Mouse (Mus musculus): ENCODE measurements at regions not wholly inside any gene's neighbourhood (a gene's known extent, or its start where the extent isn't known, plus 50 kb on each side); places are given as distances from the start of the nearest gene placed in this dataset.

DNA sequence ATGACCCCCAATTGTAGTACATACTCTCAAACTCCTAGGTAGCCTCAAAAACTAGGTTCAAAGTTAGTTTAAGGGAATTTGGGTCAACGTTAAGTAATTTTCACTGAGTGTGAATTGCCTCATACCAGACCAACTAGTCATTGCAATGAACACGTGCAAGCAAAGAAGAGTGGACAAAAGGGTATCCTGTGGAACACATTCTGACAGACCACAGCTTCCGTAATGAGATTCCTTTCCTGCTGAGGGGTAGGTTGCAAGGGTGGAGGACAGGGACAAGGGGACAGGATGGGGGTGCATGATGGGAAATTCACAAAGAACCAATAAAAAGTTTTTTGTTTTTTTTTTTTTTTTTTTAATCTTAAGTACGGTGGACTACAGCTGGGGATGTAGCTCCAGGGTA is 70.1 kb upstream of the Cdh6 start:
- Histone ChIP-seq H3K9me3 (ENCODE audit: low read length) (no peaks in the 10 kb centered on the region), H3K4me3 (replicated peaks; ENCODE audit: low read length) (no peak overlapping the region), H3K4me1 (replicated peaks; ENCODE audit: low read depth, low read length) (no peaks in the 10 kb centered on the region), H3K27me3 (ENCODE audit: insufficient read depth, low read length) (no peaks in the 10 kb centered on the region), H3K36me3 (ENCODE audit: insufficient read depth, low read length) (no peaks in the 10 kb centered on the region)
- TF ChIP-seq CTCF (conservative IDR thresholded peaks at IDR 0.05; ENCODE audit: low read length) (no peak), NANOG (IDR thresholded peaks at IDR 0.05; ENCODE audit: borderline replicate concordance, low read length) (no peak), POU5F1 (IDR thresholded peaks at IDR 0.05; ENCODE audit: borderline replicate concordance, low read length) (no peak)

DNA sequence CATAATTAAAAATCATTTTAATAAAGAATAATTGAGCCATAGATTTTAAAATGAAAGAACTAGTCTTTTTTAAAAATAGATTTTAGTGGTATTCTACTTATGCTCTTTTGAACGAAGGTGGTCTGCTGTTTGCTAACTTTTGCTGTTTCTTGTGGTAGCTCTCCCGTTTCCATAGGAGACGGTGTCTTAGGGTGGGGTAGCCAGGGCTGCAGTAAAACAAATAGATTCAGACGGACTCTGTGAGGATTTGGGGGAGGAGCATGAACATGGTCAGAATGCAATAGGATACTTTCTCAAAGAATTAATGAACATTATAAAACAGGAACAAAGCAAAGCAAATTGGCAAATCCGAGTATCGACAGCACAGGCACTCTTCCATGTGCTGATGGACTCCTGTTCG is 67.5 kb upstream of the Cdh6 start:
- H3K4me3 ChIP-seq (replicated peaks; ENCODE audit: low read length): no peak overlapping the region
- TF ChIP-seq CTCF (conservative IDR thresholded peaks at IDR 0.05; ENCODE audit: low read length) (no peak), NANOG (IDR thresholded peaks at IDR 0.05; ENCODE audit: borderline replicate concordance, low read length) (no peak), POU5F1 (IDR thresholded peaks at IDR 0.05; ENCODE audit: borderline replicate concordance, low read length) (no peak)
- H3K4me1 ChIP-seq (replicated peaks; ENCODE audit: low read depth, low read length): no peaks in the 10 kb centered on the region
- no peaks in the 10 kb centered on the region for H3K9me3 ChIP-seq (ENCODE audit: low read length)
- H3K36me3 ChIP-seq (ENCODE audit: insufficient read depth, low read length): no peaks in the 10 kb centered on the region
- no peaks in the 10 kb centered on the region for H3K27me3 ChIP-seq (ENCODE audit: insufficient read depth, low read length)

DNA sequence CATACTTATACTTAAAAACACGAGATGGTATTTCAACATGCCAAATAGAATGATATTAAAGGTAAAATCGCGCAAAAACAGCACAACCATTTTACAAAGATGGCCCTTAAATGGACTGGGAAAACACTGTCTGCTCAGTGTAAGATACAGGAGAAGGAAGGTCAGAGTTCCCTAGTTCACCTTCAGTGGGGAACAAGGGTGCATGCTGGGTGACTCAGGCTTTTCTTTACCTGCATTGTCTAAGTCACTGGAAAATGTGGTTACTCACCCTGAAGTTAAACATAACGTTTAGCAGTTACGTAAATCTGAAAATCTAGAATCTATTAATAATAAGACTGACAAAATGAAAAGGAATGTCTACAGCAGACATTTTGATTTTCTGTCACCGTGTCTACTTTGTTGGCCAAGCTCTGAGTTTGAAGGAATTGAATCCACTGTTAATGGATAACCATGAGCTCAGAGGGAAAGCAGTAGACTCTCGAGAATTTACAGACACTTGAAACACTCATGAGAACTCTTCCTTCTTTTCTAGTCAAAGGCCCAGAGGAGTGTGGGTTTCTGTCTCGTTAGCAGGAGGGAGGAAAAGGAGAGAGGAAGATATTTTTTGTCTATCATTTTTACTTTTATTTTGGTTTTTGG is 63.5 kb upstream of the Cdh6 start:
- Histone ChIP-seq H3K9me3 (ENCODE audit: low read length) (no peaks in the 10 kb centered on the region), H3K36me3 (ENCODE audit: insufficient read depth, low read length) (no peaks in the 10 kb centered on the region), H3K4me3 (replicated peaks; ENCODE audit: low read length) (no peak overlapping the region), H3K4me1 (replicated peaks; ENCODE audit: low read depth, low read length) (no peaks in the 10 kb centered on the region), H3K27me3 (ENCODE audit: insufficient read depth, low read length) (no peaks in the 10 kb centered on the region)
- no peak for TF ChIP-seq POU5F1 (IDR thresholded peaks at IDR 0.05; ENCODE audit: borderline replicate concordance, low read length)
- TF ChIP-seq CTCF (conservative IDR thresholded peaks at IDR 0.05; ENCODE audit: low read length): no peak
- no peak for TF ChIP-seq NANOG (IDR thresholded peaks at IDR 0.05; ENCODE audit: borderline replicate concordance, low read length)

DNA sequence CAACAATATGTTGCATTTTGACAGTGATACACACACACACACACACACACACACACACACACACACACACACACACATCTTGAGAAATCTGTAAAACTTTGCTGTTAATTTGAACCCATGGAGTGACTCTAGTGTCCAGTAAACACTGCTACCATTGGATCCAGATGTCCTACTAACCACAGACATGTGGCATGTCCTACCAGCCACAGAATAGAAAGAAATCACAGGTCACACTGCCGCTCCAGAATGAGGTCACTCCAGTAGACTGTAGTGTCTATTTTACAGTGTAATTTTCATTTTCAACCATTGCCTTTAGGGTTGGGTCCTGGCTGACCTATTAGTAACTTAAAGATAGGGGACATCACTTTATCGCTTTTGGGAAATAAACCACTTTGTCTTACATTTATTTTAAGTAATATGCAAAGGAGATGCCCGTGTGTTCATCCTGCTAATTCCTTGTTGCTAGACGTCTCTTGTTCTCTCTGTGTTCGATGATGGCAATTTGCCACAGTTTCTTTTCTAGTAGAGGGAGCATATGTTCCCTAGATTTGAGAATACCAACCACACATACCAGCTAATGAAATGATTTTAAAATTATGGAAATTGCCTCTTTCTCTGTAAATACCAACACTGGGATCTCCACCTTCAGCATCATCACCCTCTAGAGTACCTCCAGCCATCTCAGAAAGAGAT is 59.2 kb upstream of the Cdh6 start:
- no peaks in the 10 kb centered on the region for H3K27me3 ChIP-seq (ENCODE audit: insufficient read depth, low read length)
- no peak overlapping the region for H3K4me3 ChIP-seq (replicated peaks; ENCODE audit: low read length)
- H3K36me3 ChIP-seq (ENCODE audit: insufficient read depth, low read length): no peaks in the 10 kb centered on the region
- TF ChIP-seq POU5F1 (IDR thresholded peaks at IDR 0.05; ENCODE audit: borderline replicate concordance, low read length): no peak
- H3K4me1 ChIP-seq (replicated peaks; ENCODE audit: low read depth, low read length): no peaks in the 10 kb centered on the region
- H3K9me3 ChIP-seq (ENCODE audit: low read length): no peaks in the 10 kb centered on the region

DNA sequence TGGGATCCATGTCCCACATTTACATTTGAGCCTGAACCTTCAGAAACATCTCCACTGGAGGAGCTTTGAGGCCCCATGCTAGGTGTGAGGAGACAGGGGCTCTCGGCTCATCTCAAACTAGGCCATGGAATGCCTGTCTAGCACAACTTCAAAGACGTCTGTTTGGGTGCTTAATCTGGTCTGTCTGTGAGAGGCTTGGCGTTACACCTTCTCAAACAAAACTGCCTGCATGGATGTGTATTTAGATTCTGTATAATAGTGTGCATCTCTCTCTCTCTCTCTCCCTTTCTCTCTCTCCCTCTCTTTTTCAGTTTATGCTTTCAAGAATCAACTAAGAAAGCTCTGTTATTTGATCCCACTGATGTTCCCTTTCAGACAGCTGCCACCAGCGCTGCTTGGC is 58.1 kb upstream of the Cdh6 start:
- Histone ChIP-seq H3K27me3 (ENCODE audit: insufficient read depth, low read length) (no peaks in the 10 kb centered on the region), H3K4me3 (replicated peaks; ENCODE audit: low read length) (no peak overlapping the region), H3K9me3 (ENCODE audit: low read length) (no peaks in the 10 kb centered on the region), H3K4me1 (replicated peaks; ENCODE audit: low read depth, low read length) (no peaks in the 10 kb centered on the region), H3K36me3 (ENCODE audit: insufficient read depth, low read length) (no peaks in the 10 kb centered on the region)
- TF ChIP-seq POU5F1 (IDR thresholded peaks at IDR 0.05; ENCODE audit: borderline replicate concordance, low read length): no peak
- TF ChIP-seq CTCF (conservative IDR thresholded peaks at IDR 0.05; ENCODE audit: low read length): no peak
- no peak for TF ChIP-seq NANOG (IDR thresholded peaks at IDR 0.05; ENCODE audit: borderline replicate concordance, low read length)

DNA sequence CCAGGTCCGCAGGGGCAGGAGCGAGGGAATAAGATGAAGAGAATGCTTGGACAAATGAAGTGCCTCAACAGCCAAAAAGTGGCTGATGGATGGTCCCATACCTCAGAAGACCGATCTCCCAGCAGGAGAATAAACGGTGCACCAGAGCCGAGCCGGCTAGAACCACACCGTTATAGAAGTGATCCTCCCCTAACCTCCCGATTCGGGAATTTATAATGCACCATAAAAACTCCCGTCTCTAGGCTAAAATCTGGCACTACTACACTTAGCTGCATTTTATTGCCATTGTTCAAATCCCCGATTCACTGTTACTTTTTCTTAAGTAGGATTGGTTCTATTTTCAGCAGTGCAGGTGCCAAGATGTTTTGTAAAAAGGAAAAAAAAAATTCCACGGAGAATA is 54.6 kb upstream of the Cdh6 start:
- Histone ChIP-seq H3K4me3 (replicated peaks; ENCODE audit: low read length) (no peak overlapping the region), H3K36me3 (ENCODE audit: insufficient read depth, low read length) (no peaks in the 10 kb centered on the region), H3K9me3 (ENCODE audit: low read length) (no peaks in the 10 kb centered on the region), H3K27me3 (ENCODE audit: insufficient read depth, low read length) (no peaks in the 10 kb centered on the region), H3K4me1 (replicated peaks; ENCODE audit: low read depth, low read length) (no peaks in the 10 kb centered on the region)
- TF ChIP-seq POU5F1 (IDR thresholded peaks at IDR 0.05; ENCODE audit: borderline replicate concordance, low read length): no peak
- TF ChIP-seq NANOG (IDR thresholded peaks at IDR 0.05; ENCODE audit: borderline replicate concordance, low read length): no peak
- no peak for TF ChIP-seq CTCF (conservative IDR thresholded peaks at IDR 0.05; ENCODE audit: low read length)
